Mouse (Mus musculus) right cerebral cortex, postnatal 36 days (tissue): Measurements from ENCODE around the gene Ggta1.

Experiments used
- DNase-seq, 2 experiments: peaks; one replicate each; pipeline ENCODE4 v3.0.0; 2022; ENCODE audit warnings: low spot score in 2 of 2, mixed read lengths in 1 of 2

The Ggta1 gene

DNA sequence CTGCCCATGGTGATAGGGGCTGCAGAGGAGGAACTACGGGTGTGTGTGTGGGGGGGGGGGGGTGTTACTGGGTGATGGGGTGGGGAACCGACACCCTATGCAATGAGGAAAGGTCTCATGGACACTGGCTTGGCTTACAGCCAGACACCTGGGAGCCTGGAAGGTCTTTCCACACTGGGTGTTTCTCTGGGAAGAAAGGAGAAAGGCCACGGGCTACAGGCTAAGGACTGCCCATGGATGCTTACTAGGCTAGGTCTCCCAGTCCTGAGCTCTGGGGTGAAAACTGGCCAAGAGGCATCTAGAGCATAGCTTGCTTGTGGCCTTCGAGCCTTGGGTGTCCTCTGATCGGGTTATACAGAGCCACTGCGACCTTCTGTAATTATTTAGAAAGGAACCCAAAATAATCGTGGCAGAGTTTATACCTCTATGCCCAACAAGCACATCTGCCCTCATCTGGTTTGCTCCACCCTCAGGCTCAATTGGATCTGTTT, at the start of gene Ggta1:
Ggta1 (minus strand) TSS at position 441 of the 491 bp plus-strand sequence.
- DNase-seq = no peak

DNA sequence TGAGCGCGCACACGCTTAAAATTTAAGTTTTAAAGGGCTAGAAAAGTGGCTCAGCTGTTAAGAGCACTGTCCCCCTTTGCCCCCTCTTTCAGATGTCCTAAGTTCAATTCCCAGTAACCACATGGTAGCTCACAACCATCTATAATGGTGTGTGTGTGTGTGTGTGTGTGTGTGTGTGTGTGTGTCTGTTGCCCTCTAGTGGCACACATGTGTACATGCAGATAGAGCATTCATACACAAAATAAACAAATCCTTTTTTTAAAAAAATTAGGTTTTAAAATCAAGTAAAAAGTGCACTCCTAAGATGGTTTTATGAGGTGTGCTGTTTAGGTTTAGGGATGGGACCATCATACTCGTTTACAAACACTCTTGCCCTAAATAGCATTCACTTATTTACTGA, 49.2 kb upstream of the Ggta1 start:
- DNase-seq = no peak

DNA sequence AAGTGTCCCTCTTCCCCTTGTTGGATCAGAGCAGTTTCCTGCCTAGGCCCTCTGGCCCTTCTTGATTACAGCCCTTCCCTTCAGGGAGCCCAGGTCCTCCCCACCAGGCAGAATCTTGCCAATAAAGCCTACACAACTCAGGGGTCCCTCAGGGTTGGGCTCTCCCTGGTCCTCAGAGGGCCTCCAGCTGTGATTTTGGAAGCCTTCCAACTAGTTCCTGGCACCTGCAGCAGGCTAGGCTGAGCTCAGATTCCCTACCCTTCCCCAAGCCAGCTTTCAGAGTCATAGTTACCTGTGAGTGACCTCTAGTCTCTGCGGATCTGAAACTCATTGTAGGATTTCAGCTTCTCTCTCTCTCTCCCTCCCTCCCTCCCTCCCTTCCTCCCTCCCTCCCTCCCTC, 47.9 kb upstream of the Ggta1 start:
- DNase-seq = no peak

- no peak for DNase-seq
Measured at GRCm38 (mm10) chr2:35509888-35510287, 46.9 kb upstream of the Ggta1 start.

DNA sequence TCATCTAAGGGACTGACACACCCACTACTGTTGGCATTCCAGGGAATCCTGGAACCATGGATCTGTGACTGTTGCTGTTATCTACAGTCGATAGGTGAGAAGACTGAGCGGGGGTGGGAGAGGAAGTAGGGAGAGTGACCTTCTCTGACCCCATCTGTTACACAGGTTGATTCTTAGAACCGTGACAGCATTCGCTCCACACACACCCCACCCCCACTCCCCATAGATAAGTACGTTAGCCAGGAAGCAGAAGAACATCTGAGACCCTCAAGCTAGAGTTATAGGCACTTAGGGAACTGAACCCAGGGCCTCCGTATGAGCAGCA, 46.3 kb upstream of the Ggta1 start:
- DNase-seq = no peak

DNA sequence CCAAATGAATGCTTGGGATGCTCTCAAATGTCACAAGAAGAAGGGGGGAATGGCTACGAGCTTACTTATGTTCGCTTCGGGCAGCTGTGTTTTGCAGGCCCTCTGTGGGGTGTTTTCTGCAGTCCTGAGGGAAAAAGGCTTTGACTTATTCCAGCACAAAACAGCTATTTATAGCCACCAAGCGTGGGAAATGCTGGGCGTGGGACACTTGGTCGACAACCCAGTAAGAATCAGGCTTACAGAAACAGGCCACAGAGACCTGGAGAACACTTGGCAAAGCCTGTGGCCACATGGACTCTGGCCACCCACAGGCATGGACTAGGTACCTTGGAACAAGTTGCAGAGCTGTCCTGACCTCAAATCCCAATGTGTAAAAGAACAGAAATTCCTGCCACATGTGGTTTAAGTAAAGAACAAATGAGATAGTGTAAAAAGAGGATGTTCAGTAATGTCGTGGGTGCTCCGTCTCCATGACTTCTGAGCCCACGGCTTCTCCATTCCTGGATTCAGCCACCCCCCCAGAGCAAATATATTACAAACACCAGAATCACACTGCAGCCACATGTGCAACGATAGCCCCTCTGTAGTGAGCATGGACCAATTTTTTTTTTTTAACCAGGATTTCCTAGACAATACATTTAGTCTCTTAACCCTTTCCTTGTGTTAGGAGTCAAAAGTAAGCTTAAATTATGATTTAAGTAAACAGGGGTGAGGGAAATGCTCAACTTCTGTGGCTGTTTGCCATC, 45.7 kb upstream of the Ggta1 start:
- peak; percentile 65 to 86 for DNase-seq

GRCm38 (mm10) chr2:35507191-35507511, 44.1 kb upstream of the Ggta1 start:
- peak; percentile 39 to 41 for DNase-seq

DNA sequence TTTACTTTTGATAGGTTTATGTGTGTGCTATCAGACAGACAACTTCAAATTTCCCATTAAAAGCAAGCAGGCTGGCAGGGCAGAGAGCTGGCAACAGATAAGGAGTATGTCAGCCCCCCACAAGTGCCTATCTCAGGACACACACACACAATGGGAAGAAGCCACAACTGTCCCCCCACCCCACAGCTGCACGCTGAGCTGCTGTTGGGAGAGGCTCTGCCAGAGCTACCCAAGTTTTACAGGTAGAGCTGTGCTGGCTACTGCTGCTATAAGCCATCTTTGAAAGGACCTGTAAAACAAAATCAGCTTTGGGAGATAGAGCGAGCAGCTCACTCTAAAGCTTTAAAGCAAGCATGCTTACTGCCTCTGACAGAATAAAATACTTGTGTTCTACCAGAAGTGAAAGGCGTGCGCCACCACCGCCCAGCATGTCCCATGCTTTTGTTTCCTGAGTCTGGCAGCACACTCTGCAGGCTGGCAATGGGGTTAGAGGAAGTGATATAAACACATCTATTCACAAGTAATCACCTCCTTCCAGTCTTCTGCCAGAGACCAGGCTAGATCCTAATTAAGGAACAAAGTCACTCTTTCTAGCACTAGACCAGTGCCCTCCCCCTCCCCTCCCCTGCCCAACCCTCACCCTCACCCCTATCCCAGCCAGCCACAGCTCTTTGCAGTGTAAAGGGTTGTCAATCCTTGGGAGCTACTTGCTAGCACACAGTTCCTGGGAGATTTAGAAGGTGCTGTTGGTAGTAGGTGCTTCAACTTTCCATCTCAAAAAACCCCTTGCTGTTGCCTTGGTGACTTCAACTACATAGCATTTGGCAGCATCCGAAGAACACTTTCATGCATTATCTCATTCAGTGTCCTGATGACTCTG, 43.5 kb upstream of the Ggta1 start:
- peak; percentile 54 to 64 for DNase-seq

GRCm38 (mm10) chr2:35505519-35506286, 42.7 kb upstream of the Ggta1 start:
- no peak for DNase-seq

GRCm38 (mm10) chr2:35504417-35504776, 41.4 kb upstream of the Ggta1 start:
- no peak for DNase-seq

- DNase-seq = no peak
Measured at GRCm38 (mm10) chr2:35503723-35504416, 40.8 kb upstream of the Ggta1 start.

DNA sequence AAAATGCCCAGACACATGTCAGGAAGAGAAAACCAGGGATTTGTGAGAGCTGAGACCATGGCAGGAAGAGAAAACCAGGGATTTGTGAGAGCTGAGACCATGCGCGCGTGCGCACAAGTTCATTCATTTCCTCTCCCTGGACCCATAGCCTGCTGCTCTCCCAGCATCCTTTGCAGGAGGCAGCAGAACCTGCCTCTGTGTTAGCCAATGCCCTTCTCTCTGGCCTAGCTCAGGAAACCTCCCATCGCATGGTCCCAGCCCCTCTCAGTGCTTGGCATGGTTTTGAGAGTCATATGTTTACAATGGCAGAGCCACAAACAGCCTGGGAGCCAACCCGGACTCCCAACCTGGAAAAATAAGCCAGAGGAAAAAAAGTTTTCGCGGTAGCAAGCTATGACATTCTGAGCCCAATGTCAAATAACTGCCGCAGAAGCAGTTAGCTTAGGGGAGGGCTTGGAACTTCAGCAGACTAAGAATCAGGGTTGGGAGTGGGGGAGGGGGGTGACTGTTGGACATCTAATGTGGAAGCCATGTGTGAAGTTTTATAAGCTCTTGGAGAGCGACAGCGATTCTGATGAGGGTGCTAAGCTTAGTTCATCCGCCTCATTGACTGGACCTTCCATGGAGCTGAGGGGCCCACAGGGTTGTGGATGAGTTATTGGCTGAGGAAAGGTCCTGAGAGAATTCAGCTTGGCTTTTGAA, 40.1 kb upstream of the Ggta1 start:
- DNase-seq = no peak

GRCm38 (mm10) chr2:35502561-35502960, 39.5 kb upstream of the Ggta1 start:
- DNase-seq = no peak

DNA sequence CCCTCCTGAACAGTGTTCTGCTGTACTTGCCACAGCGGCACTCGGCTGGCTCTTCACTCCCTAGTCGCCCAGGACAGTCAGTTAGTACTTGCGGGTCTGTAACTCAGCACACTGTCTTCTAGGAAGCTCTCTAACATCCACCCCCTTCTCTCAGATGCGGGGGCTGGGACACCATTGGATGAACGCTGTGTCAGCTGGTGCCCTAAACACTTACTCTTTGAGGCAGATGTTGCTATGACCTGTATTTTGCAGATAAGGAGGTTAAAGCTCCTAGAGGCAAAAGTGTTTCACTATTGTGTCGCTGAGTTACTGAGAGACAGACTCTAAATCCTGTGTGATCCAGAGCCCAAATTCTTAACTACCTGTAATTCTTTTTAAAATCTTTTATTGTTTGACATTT, 36.4 kb upstream of the Ggta1 start:
- DNase-seq = no peak

DNA sequence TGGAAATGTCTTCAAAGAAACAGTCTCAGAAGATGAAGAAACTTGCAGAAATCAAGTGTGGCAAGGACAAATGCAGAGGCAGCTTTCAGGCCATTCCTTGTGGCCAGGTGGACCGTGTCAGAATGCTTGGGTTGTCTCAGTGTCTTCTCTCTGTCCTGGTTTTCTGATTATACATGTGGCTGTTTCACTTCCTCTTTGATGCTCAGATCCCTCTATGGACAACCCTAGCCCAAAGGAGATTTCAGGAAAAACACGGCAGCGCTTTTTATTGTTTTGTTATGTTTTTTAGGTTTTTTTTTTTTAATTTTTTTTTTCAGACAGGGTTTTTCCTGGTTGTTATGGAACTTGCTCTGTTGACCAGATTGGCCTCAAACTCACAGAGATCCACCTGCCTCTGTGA, 35.9 kb upstream of the Ggta1 start:
- no peak for DNase-seq

DNA sequence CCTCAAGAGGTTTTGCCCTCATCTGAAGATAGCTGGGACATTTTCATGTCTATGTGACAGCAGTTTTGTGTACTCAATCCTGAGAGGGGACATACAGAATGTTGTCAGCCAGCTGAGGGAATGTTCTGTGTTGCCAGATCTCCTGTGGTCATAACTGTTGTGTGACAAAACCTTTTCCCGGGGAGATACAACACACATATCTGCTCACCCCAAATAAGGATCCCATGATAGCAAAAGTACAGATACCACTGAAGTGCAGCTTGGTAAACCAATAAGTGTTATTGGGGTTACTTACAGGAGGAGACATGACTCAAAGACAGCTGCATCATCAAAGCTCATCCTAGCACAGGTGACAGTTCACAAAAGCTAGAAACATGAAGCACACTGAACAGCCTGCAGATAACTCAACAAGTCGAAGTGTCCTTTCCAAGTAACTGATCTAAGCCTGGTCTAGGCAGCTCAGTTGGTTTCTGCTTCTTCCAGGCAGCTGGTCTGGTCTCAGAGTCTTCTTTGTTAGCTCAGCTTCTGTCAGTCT, 34.7 kb upstream of the Ggta1 start:
- DNase-seq = no peak

GRCm38 (mm10) chr2:35496279-35497013, 33.4 kb upstream of the Ggta1 start:
- no peak for DNase-seq

DNA sequence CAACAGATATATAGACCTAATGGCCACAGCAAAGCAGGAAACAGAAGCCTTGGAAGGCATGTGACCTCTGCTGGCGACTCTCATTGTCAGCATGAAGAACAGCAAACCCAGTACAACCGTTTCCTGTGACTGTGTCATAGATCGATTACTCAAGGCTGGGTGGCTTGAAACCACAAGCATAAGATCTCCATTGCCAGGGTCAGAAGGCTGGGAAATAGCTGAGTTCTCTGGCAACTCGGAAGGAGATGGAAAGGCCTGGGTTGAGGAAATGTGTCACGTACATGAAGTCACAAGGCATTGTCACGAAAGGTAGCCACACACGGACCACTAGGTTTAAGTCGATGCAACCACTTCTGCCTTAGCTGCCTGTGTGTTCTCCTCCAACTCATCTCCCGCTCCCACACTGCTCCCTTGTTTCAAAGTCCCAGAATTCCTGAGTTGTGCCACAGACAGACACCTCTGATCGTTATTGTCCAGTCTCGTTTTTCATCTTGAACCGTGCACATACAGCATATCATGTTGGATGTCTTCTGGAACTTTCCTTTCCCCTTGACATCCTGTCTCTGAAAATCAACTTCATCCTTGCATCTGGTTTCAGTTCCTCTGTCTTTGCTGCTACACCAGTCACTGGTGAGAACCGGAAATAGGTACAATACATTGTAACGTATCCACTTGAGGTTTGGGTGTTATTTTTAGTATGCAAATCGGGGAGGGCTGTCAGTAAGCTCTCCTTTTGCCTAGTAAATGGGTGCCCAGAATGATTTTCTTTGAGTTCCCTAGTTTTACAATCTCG, 32.7 kb upstream of the Ggta1 start:
- no peak for DNase-seq

- no peak for DNase-seq
Measured at GRCm38 (mm10) chr2:35493566-35493965, 30.5 kb upstream of the Ggta1 start.
